Mouse (Mus musculus) megakaryocyte, embryonic 14.5 days (primary cell): Measurements from ENCODE around the gene Cnga4.

Experiments used
- FLI1 ChIP-seq: IDR thresholded peaks from 2 replicates; pipeline ENCODE4 v1.6.1; 2012; ENCODE audit warnings: low read length, inconsistent platforms, mixed read lengths
- GATA1 ChIP-seq: IDR thresholded peaks from 3 replicates; pipeline ENCODE4 v1.6.1; 2012; ENCODE audit warnings: mixed read lengths, low read length, inconsistent platforms, borderline replicate concordance

- TF ChIP-seq GATA1 = no peak
- TF ChIP-seq FLI1 = no peak
Measured at GRCm38 (mm10) chr7:105406322-105406721, 2.0 kb downstream of the Cnga4 start.
